Comparison of ENCODE assay signal across 9 mouse cellular contexts in the genomic region with DNA sequence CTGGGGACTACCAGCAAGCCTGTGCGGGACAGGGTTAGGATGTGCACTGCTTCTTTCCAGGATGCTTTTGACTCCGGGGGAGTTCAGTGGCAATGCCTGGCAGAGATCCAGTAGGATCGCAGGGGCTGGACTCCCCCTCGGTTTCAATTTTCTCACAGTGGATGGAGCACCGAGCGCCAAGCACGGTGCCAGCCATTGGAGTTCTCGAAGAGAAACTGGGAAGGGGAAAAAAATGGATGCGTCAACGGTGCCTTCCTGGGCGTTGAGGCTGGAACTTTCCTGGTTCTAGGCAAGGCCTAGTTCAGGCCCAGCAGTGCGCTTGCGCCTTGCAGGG. TPM values are rescaled to one million over a fixed set of nuclear protein-coding genes. Genes with fewer than 3 reads are reported as not detected.
DNase-seq lines count a peak whose midpoint lies in the region; ATAC-seq lines count a peak whose summit lies in the region.
"Had no signal": no experiment of that assay in that cellular context is flagged by ENCODE, and none has a peak within 500 bp of the region (broad histone marks: within the 10 kb centered on the region; RNA-seq: fewer than 3 reads in every experiment).

No protein-coding gene starts in this region.

- DNase-seq in kidney, adult 18-20 months = no peak
- DNase-seq in embryonic facial prominence, embryonic 10.5 days (ENCODE audit: low spot score) = no peak
- DNase-seq in adrenal gland, adult 18-20 months (ENCODE audit: low spot score in 2 of 2) = no peak
- DNase-seq in spleen, postnatal 36 days (ENCODE audit: low spot score in 2 of 2) = no peak
- DNase-seq in layer of hippocampus, postnatal 25 days (ENCODE audit: extremely low spot score in 1 of 2, low spot score in 1 of 2) = no peak

- peak overlapping the region; percentile 38; the same call in 1 of the 2 replicates for H3K9ac ChIP-seq in kidney, embryonic 14.5 days (ENCODE audit: low read depth, low read length)
- peak overlapping the region; percentile 71 for H3K9ac ChIP-seq in hindbrain, embryonic 13.5 days
- peak overlapping the region; percentile 63; the same call in 1 of the 2 replicates for H3K9ac ChIP-seq in midbrain, embryonic 13.5 days (replicated peaks)

- H3K9me3 ChIP-seq in kidney, embryonic 14.5 days (ENCODE audit: control insufficient read depth, low read length) = no peaks in the 10 kb centered on the region; the same call in 1 of the 2 replicates
- H3K9me3 ChIP-seq in embryonic facial prominence, embryonic 10.5 days = 0 out of 2 replicates have a peak, but pooled peaks cover 7% of the 10 kb centered on the region
- H3K9me3 ChIP-seq in hindbrain, embryonic 13.5 days = peaks cover 12% of the 10 kb centered on the region; the same call in 1 of the 2 replicates
- H3K9me3 ChIP-seq in midbrain, embryonic 13.5 days = 0 out of 2 replicates have a peak, but pooled peaks cover 12% of the 10 kb centered on the region

- H3K4me2 ChIP-seq in kidney, embryonic 14.5 days (replicated peaks; ENCODE audit: low read depth, low read length) = peak overlapping the region; percentile 73
- H3K4me2 ChIP-seq in hindbrain, embryonic 13.5 days = peak overlapping the region; percentile 88
- H3K4me2 ChIP-seq in midbrain, embryonic 13.5 days (replicated peaks) = peak overlapping the region; percentile 81

- H3K4me3 ChIP-seq in kidney, embryonic 14.5 days (ENCODE audit: low read length) = peak overlapping the region; percentile 42
- peak overlapping the region; percentile 60 for H3K4me3 ChIP-seq in embryonic facial prominence, embryonic 10.5 days
- H3K4me3 ChIP-seq in hindbrain, embryonic 13.5 days = peak overlapping the region; percentile 49
- peak overlapping the region; percentile 46 for H3K4me3 ChIP-seq in midbrain, embryonic 13.5 days (replicated peaks)

- ATAC-seq in kidney, embryonic 14.5 days (ENCODE audit: low FRiP score, low TSS enrichment) = peak; percentile 49; the same call in 1 of the 2 replicates
- ATAC-seq in hindbrain, embryonic 13.5 days (ENCODE audit: low FRiP score) = peak; percentile 9; the same call in 1 of the 2 replicates
- ATAC-seq in midbrain, embryonic 13.5 days = peak; percentile 14; the same call in 1 of the 2 replicates

- H3K36me3 ChIP-seq in kidney, embryonic 14.5 days (ENCODE audit: control insufficient read depth, insufficient read depth, low read length) = no peaks in the 10 kb centered on the region
- H3K36me3 ChIP-seq in embryonic facial prominence, embryonic 10.5 days (replicated peaks) = no peaks in the 10 kb centered on the region
- H3K36me3 ChIP-seq in hindbrain, embryonic 13.5 days = no peaks in the 10 kb centered on the region
- no peaks in the 10 kb centered on the region for H3K36me3 ChIP-seq in midbrain, embryonic 13.5 days

- H3K27me3 ChIP-seq in kidney, embryonic 14.5 days (ENCODE audit: control insufficient read depth, insufficient read depth, low read length) = peaks cover 33% of the 10 kb centered on the region
- H3K27me3 ChIP-seq in embryonic facial prominence, embryonic 10.5 days (replicated peaks; ENCODE audit: low read depth, poor library complexity, severe bottlenecking) = peaks cover 54% of the 10 kb centered on the region
- peaks cover 50% of the 10 kb centered on the region for H3K27me3 ChIP-seq in hindbrain, embryonic 13.5 days
- peaks cover 47% of the 10 kb centered on the region for H3K27me3 ChIP-seq in midbrain, embryonic 13.5 days
- H3K27me3 ChIP-seq: CH12.LX had no signal

- 48% methylated on average over 13 of the region's 13 CpGs for WGBS in kidney, embryonic 14.5 days
- WGBS in embryonic facial prominence, embryonic 10.5 days = 44% methylated on average over 13 of the region's 13 CpGs
- WGBS in hindbrain, embryonic 13.5 days = 39% methylated on average over 13 of the region's 13 CpGs
- 56% methylated on average over 13 of the region's 13 CpGs for WGBS in midbrain, embryonic 13.5 days

- no peak overlapping the region for H3K27ac ChIP-seq in kidney, embryonic 14.5 days (ENCODE audit: low read depth, low read length)
- 0 out of 2 replicates have a peak overlapping the region, but pooled peaks have one; percentile 72 for H3K27ac ChIP-seq in embryonic facial prominence, embryonic 10.5 days (replicated peaks)
- no peak overlapping the region for H3K27ac ChIP-seq in hindbrain, embryonic 13.5 days
- no peak overlapping the region for H3K27ac ChIP-seq in midbrain, embryonic 13.5 days

- H3K4me1 ChIP-seq in kidney, embryonic 14.5 days (ENCODE audit: control insufficient read depth, insufficient read depth, low read length) = peaks cover 8% of the 10 kb centered on the region; the same call in 1 of the 2 replicates
- H3K4me1 ChIP-seq in embryonic facial prominence, embryonic 10.5 days = peaks cover 17% of the 10 kb centered on the region
- peaks cover 19% of the 10 kb centered on the region for H3K4me1 ChIP-seq in hindbrain, embryonic 13.5 days (replicated peaks)
- peaks cover 15% of the 10 kb centered on the region for H3K4me1 ChIP-seq in midbrain, embryonic 13.5 days (replicated peaks)

RNA-seq across cellular contexts. Expression of a gene that starts 0.3 kb away (rescaled TPM):
- polyA plus RNA-seq in kidney, embryonic 14.5 days (2014; fragmentation: Nextera tagmentation; extraction: Ambion mirVana) = 0.06 TPM in 1 of 2 replicates, not detected in the other
- polyA plus RNA-seq in embryonic facial prominence, embryonic 10.5 days (2016; fragmentation: Nextera tagmentation; extraction: Ambion mirVana) = 0.14 and 0.17 TPM in 2 replicates
- polyA plus RNA-seq in hindbrain, embryonic 13.5 days (2015; fragmentation: Nextera tagmentation; extraction: Ambion mirVana) = 0.10 and 0.75 TPM in 2 replicates
- polyA plus RNA-seq in midbrain, embryonic 13.5 days (2015; fragmentation: Nextera tagmentation; extraction: Ambion mirVana) = 0.30 and 0.59 TPM in 2 replicates
- total RNA-seq in adrenal gland, adult 18-20 months (2021) = not detected
- total RNA-seq in layer of hippocampus, postnatal 25 days (2021) = under 1 TPM; 0.20 to 0.33 TPM
- total RNA-seq: CH12.LX had no signal

RNA-seq across cellular contexts. Expression of a gene that starts 36.6 kb away (rescaled TPM):
- polyA plus RNA-seq in kidney, embryonic 14.5 days (2014; fragmentation: Nextera tagmentation; extraction: Ambion mirVana) = 12.6 and 12.7 TPM in 2 replicates
- polyA plus RNA-seq in embryonic facial prominence, embryonic 10.5 days (2016; fragmentation: Nextera tagmentation; extraction: Ambion mirVana) = 34.5 and 38.1 TPM in 2 replicates
- polyA plus RNA-seq in hindbrain, embryonic 13.5 days (2015; fragmentation: Nextera tagmentation; extraction: Ambion mirVana) = 113 and 119 TPM in 2 replicates
- polyA plus RNA-seq in midbrain, embryonic 13.5 days (2015; fragmentation: Nextera tagmentation; extraction: Ambion mirVana) = 120 and 121 TPM in 2 replicates
- total RNA-seq in adrenal gland, adult 18-20 months (2021) = 1 to 10 TPM; 3.2 to 3.4 TPM
- 10 to 100 TPM; 30.8 to 36.0 TPM for total RNA-seq in layer of hippocampus, postnatal 25 days (2021)

RNA-seq across cellular contexts. Expression of a gene that starts 36.8 kb away (rescaled TPM):
- 11.8 and 20.3 TPM in 2 replicates for polyA plus RNA-seq in kidney, embryonic 14.5 days (2014; fragmentation: Nextera tagmentation; extraction: Ambion mirVana)
- polyA plus RNA-seq in embryonic facial prominence, embryonic 10.5 days (2016; fragmentation: Nextera tagmentation; extraction: Ambion mirVana) = 33.7 and 34.2 TPM in 2 replicates
- 14.3 and 16.8 TPM in 2 replicates for polyA plus RNA-seq in hindbrain, embryonic 13.5 days (2015; fragmentation: Nextera tagmentation; extraction: Ambion mirVana)
- polyA plus RNA-seq in midbrain, embryonic 13.5 days (2015; fragmentation: Nextera tagmentation; extraction: Ambion mirVana) = 18.7 and 18.9 TPM in 2 replicates
- total RNA-seq in adrenal gland, adult 18-20 months (2021) = 1 to 10 TPM; 1.9 to 2.8 TPM
- total RNA-seq in layer of hippocampus, postnatal 25 days (2021) = 1 to 10 TPM; 1.1 TPM
